Mouse (Mus musculus): Measurements from ENCODE around the gene Smc4. TPM values are rescaled to one million over a fixed set of nuclear protein-coding genes. Genes with fewer than 3 reads are reported as not detected.

Smc4 gene
- polyA plus RNA-seq, 1 experiment from 2014 or later, result 28.3 TPM

DNA sequence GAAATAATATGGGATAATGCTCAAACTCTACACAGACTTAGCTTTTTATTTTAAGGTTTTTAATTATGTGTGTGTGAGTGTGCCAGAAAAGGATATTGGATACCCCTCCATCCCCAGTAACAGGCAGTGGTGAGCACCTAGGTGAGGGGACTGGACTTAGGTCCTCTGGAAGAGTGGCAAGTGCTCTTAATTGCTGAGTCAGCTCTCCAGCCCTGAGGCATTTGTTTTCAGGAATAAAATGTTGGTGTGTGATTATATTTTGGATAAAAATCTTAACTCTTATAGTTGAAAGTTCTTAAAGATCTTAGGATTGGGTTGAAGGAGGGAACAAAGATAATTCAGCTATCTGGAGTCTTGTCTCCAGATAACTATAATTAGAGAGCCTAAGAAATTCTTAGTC is 16.2 kb downstream of the Smc4 start:
- H3K27ac ChIP-seq (replicated peaks), result no peak overlapping the region
- no peak overlapping the region for H3K9ac ChIP-seq (replicated peaks)
- H3K4me2 ChIP-seq, result no peak overlapping the region
- no peaks in the 10 kb centered on the region for H3K27me3 ChIP-seq (replicated peaks)
- no peak overlapping the region for H3K4me3 ChIP-seq (replicated peaks)
- H3K9me3 ChIP-seq (replicated peaks), result no peaks in the 10 kb centered on the region
- H3K36me3 ChIP-seq, result peaks cover 3% of the 10 kb centered on the region; the same call in 1 of the 2 replicates
- ATAC-seq (ENCODE audit: low FRiP score), result no peak
- H3K4me1 ChIP-seq, result no peaks in the 10 kb centered on the region

GRCm38 (mm10) chr3:69026133-69026783 is 21.7 kb downstream of the Smc4 start:
- Histone ChIP-seq H3K36me3 (0 out of 2 replicates have a peak, but pooled peaks cover 7% of the 10 kb centered on the region), H3K4me3 (replicated peaks) (no peak overlapping the region), H3K4me1 (no peaks in the 10 kb centered on the region), H3K9ac (replicated peaks) (no peak overlapping the region), H3K27ac (replicated peaks) (no peak overlapping the region), H3K4me2 (no peak overlapping the region), H3K27me3 (replicated peaks) (no peaks in the 10 kb centered on the region), H3K9me3 (replicated peaks) (no peaks in the 10 kb centered on the region)
- 96% methylated on average over 1 of the region's 1 CpGs for WGBS
- ATAC-seq (ENCODE audit: low FRiP score), result no peak

- no peak overlapping the region for H3K27ac ChIP-seq (replicated peaks)
- no peaks in the 10 kb centered on the region for H3K9me3 ChIP-seq (replicated peaks)
- WGBS, result 88% methylated on average over 2 of the region's 2 CpGs
- no peak overlapping the region for H3K4me2 ChIP-seq
- no peak overlapping the region for H3K4me3 ChIP-seq (replicated peaks)
- H3K27me3 ChIP-seq (replicated peaks), result no peaks in the 10 kb centered on the region
- ATAC-seq (ENCODE audit: low FRiP score), result no peak
- H3K9ac ChIP-seq (replicated peaks), result no peak overlapping the region
- H3K36me3 ChIP-seq, result peaks cover 4% of the 10 kb centered on the region
- H3K4me1 ChIP-seq, result peaks cover 11% of the 10 kb centered on the region
Observed at GRCm38 (mm10) chr3:69040105-69040504, 35.6 kb downstream of the Smc4 start.

DNA sequence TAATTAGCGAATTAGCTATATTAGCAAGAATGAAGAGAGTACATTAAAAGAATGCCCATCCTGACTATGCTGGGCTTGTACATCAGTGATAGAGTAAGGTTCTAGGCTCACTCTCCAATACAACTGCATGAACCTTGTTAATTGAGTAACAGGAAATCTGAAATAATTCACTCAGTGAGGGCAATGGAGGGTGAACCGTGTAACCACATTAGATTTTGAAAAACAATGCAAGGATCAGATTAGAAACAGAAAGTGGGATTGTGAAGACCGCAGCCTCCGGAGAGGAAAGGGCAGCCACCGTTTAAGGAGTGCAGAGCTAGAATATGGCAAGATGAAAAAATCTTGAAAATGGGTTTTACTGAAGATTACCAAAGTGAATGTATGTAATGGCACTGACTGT is 36.8 kb downstream of the Smc4 start:
- H3K9ac ChIP-seq (replicated peaks), result no peak overlapping the region
- H3K4me1 ChIP-seq, result peaks cover 21% of the 10 kb centered on the region
- no peak for ATAC-seq (ENCODE audit: low FRiP score)
- no peak overlapping the region for H3K27ac ChIP-seq (replicated peaks)
- H3K27me3 ChIP-seq (replicated peaks), result no peaks in the 10 kb centered on the region
- WGBS, result 73% methylated on average over 5 of the region's 5 CpGs
- H3K4me3 ChIP-seq (replicated peaks), result no peak overlapping the region
- no peaks in the 10 kb centered on the region; the same call in 1 of the 2 replicates for H3K36me3 ChIP-seq
- no peak overlapping the region for H3K4me2 ChIP-seq
- H3K9me3 ChIP-seq (replicated peaks), result no peaks in the 10 kb centered on the region

DNA sequence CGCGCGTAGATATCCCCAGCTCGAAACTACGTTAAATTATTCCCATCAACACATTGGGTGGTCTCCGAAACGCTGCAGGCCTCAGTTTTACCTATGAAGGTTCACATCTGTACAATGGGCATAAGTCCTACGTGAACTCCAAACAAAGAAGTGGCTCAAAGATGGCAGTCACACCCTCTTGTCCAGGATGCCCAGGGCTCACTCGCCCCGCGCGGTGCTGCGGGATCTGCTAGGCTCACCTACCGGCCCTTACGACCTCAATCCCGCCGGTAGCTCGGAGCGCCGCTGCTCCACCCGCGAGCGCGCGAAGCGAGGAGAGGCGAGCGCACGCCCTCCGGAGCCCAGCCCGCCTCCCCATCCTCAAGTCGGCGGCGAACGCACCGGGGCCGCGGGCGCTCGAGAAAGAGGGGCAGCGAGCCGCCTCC is 39.6 kb downstream of the Smc4 start:
- peak; percentile 75 for ATAC-seq (ENCODE audit: low FRiP score)
- Histone ChIP-seq H3K27ac (replicated peaks) (peak overlapping the region; percentile 93), H3K4me2 (peak overlapping the region; percentile 94), H3K9ac (replicated peaks) (peak overlapping the region; percentile 84), H3K36me3 (no peaks in the 10 kb centered on the region), H3K4me1 (peaks cover 21% of the 10 kb centered on the region), H3K27me3 (replicated peaks) (no peaks in the 10 kb centered on the region), H3K9me3 (replicated peaks) (no peaks in the 10 kb centered on the region), H3K4me3 (replicated peaks) (peak overlapping the region; percentile 81)
- under 1% methylated on average over 40 of the region's 42 CpGs for WGBS

DNA sequence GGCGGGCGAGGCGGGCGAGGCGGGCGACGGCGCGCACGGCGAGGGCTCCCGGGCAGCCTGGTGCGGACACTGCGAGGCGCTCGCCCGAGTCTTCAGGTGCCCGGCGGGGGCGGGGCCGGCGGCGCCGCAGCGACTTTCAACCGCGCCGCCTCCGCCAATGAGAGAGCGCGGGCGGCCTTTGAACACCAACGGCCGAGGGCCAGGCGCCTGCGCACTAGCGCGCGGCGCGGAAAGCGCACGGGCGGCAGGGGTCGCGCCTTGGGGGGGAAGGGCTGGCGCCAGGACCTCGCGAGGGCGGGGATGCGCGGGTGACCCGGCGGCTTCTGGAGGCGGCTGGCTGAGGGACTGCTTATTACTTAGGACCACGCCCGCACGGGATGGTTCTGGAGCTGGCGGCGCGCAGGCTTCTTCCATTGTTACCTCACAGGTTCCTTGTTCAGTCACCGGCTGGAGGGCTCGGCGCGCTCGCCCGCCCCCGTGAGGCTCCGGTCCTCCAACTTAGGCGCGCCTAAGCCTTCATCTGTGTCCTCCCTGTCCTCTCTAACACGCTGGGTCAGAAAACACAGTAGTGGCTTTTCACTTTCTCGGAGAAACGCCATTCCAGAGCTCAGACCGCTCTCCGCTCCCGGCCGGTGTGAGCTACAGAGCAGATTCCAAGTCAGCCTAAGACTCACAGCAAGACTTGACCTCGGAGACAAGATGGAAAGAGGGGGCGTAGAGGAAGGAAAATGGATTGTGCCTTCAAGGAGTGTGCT is 40.3 kb downstream of the Smc4 start, which contains the start of gene Trim59:
Gene Trim59 (minus strand): TSS at position 111 of the 755 bp plus-strand sequence.
- Histone ChIP-seq H3K36me3 (no peaks in the 10 kb centered on the region), H3K4me1 (peaks cover 21% of the 10 kb centered on the region), H3K4me2 (peak within 1 kb of the TSS; percentile 94), H3K9ac (replicated peaks) (peak within 1 kb of the TSS; percentile 84), H3K4me3 (replicated peaks) (peak within 1 kb of the TSS; percentile 81), H3K27me3 (replicated peaks) (no peaks in the 10 kb centered on the region), H3K27ac (replicated peaks) (peak within 1 kb of the TSS; percentile 93), H3K9me3 (replicated peaks) (no peaks in the 10 kb centered on the region)
- peak; percentile 97 for ATAC-seq (ENCODE audit: low FRiP score)
- under 1% methylated on average over 73 of the region's 80 CpGs for WGBS

- Histone ChIP-seq H3K27ac (replicated peaks) (peak overlapping the region; percentile 93), H3K9ac (replicated peaks) (peak overlapping the region; percentile 84), H3K27me3 (replicated peaks) (no peaks in the 10 kb centered on the region), H3K4me1 (peaks cover 21% of the 10 kb centered on the region), H3K36me3 (no peaks in the 10 kb centered on the region), H3K4me2 (peak overlapping the region; percentile 94), H3K9me3 (replicated peaks) (no peaks in the 10 kb centered on the region), H3K4me3 (replicated peaks) (peak overlapping the region; percentile 81)
- 3% methylated on average over 9 of the region's 9 CpGs for WGBS
- no peak for ATAC-seq (ENCODE audit: low FRiP score)
Observed at GRCm38 (mm10) chr3:69045400-69045703, 40.8 kb downstream of the Smc4 start.

DNA sequence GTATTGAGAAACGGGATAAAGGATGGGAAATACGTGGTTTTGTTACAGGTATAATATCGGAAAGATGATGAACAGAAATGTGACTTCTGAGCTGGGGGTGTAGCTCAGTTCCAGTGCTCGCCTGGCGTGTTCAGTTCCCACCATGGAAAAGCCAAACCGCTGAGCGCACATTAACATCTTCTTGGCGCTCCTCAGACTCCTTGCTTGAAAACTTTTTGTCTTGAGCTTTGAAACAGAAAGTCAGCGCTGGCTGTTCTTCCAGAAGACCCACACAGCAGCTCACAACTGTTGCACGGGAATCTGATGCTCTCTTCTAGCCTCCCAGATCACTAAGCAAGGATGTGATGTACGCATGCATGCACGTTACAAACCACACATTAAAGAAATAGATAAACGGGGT is 41.2 kb downstream of the Smc4 start:
- ATAC-seq (ENCODE audit: low FRiP score), result no peak
- peaks cover 21% of the 10 kb centered on the region for H3K4me1 ChIP-seq
- no peak overlapping the region for H3K27ac ChIP-seq (replicated peaks)
- H3K9me3 ChIP-seq (replicated peaks), result no peaks in the 10 kb centered on the region
- peak overlapping the region; percentile 94 for H3K4me2 ChIP-seq
- H3K9ac ChIP-seq (replicated peaks), result peak overlapping the region; percentile 84; the same call in 1 of the 2 replicates
- peak overlapping the region; percentile 81 for H3K4me3 ChIP-seq (replicated peaks)
- WGBS, result 19% methylated on average over 13 of the region's 13 CpGs
- no peaks in the 10 kb centered on the region for H3K36me3 ChIP-seq
- H3K27me3 ChIP-seq (replicated peaks), result no peaks in the 10 kb centered on the region

DNA sequence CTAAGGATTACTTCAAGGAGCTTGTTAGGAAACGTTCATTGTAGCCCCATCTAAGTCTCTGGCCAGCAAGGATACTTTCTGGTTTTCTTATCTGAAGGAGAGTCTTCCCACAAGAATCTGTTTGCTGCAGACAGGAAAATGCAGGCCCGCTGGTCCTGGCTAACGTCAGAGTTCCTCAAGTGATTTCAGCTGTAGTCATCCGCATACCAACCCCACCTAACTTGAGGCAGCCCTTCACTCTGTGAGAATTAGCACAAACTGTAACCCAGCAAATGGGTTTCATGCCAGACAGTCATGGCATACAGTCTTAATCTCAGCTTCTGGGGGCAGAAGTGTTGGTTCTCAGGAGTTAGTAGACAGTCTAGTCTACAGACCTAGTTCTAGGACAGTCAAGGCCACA is 42.0 kb downstream of the Smc4 start:
- 85% methylated on average over 4 of the region's 4 CpGs for WGBS
- H3K4me2 ChIP-seq, result no peak overlapping the region
- ATAC-seq (ENCODE audit: low FRiP score), result no peak
- peaks cover 21% of the 10 kb centered on the region for H3K4me1 ChIP-seq
- no peaks in the 10 kb centered on the region for H3K27me3 ChIP-seq (replicated peaks)
- no peaks in the 10 kb centered on the region for H3K36me3 ChIP-seq
- H3K4me3 ChIP-seq (replicated peaks), result no peak overlapping the region
- H3K9ac ChIP-seq (replicated peaks), result no peak overlapping the region
- no peaks in the 10 kb centered on the region for H3K9me3 ChIP-seq (replicated peaks)
- H3K27ac ChIP-seq (replicated peaks), result no peak overlapping the region

GRCm38 (mm10) chr3:69047684-69048083 is 43.1 kb downstream of the Smc4 start:
- no peak overlapping the region for H3K9ac ChIP-seq (replicated peaks)
- ATAC-seq (ENCODE audit: low FRiP score), result no peak
- H3K27ac ChIP-seq (replicated peaks), result no peak overlapping the region
- no peaks in the 10 kb centered on the region for H3K27me3 ChIP-seq (replicated peaks)
- no peak overlapping the region for H3K4me3 ChIP-seq (replicated peaks)
- no peak overlapping the region for H3K4me2 ChIP-seq
- no peaks in the 10 kb centered on the region for H3K36me3 ChIP-seq
- H3K4me1 ChIP-seq, result peaks cover 17% of the 10 kb centered on the region
- WGBS, result 77% methylated on average over 4 of the region's 4 CpGs
- no peaks in the 10 kb centered on the region for H3K9me3 ChIP-seq (replicated peaks)

- H3K4me2 ChIP-seq, result no peak overlapping the region
- no peak overlapping the region for H3K27ac ChIP-seq (replicated peaks)
- WGBS, result 48% methylated on average over 5 of the region's 6 CpGs
- H3K27me3 ChIP-seq (replicated peaks), result no peaks in the 10 kb centered on the region
- H3K4me3 ChIP-seq (replicated peaks), result no peak overlapping the region
- no peaks in the 10 kb centered on the region for H3K36me3 ChIP-seq
- H3K9ac ChIP-seq (replicated peaks), result no peak overlapping the region
- H3K4me1 ChIP-seq, result peaks cover 10% of the 10 kb centered on the region
- no peak for ATAC-seq (ENCODE audit: low FRiP score)
- H3K9me3 ChIP-seq (replicated peaks), result no peaks in the 10 kb centered on the region
Observed at GRCm38 (mm10) chr3:69049011-69049410, 44.5 kb downstream of the Smc4 start.

DNA sequence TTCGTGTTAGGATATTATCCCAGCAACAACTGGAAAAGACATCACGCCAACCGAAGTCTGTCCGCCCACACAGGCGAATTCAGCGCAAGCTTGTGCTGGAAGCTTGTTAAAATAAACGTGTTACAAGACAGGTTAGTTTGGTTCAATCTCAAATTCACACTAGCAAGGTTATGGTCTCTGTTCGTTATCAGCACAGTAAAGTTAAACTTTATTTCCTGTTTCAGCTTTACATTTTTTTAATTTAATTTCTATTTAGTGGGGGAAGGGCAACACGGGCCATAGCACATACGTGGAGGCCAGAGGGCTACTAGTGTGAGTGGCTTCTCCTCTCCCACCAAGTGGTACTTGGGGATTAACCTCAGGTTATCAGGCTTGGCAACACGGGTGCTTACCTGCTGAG is 47.4 kb downstream of the Smc4 start:
- 91% methylated on average over 11 of the region's 11 CpGs for WGBS
- Histone ChIP-seq H3K4me2 (no peak overlapping the region), H3K9me3 (replicated peaks) (no peaks in the 10 kb centered on the region), H3K27ac (replicated peaks) (no peak overlapping the region), H3K9ac (replicated peaks) (no peak overlapping the region), H3K36me3 (no peaks in the 10 kb centered on the region), H3K27me3 (replicated peaks) (no peaks in the 10 kb centered on the region), H3K4me1 (no peaks in the 10 kb centered on the region), H3K4me3 (replicated peaks) (no peak overlapping the region)
- no peak for ATAC-seq (ENCODE audit: low FRiP score)

Measured in neural tube, embryonic 15.5 days (tissue).